Mouse (Mus musculus): ENCODE data around the gene Cdrt4.
A peak's percentile ranks its signal among the peaks of the same experiment; 100 is the strongest.

Cdrt4 gene

GRCm38 (mm10) chr11:62995755-62996521 lies 44.9 kb downstream of the Cdrt4 start:
- DNase-seq (ENCODE audit: low spot score in 2 of 2), result no peak

GRCm38 (mm10) chr11:62996522-62996898 lies 45.5 kb downstream of the Cdrt4 start:
- no peak for DNase-seq (ENCODE audit: low spot score in 2 of 2)

GRCm38 (mm10) chr11:62997039-62997717 lies 46.2 kb downstream of the Cdrt4 start:
- peak in 1 of 2 experiments; percentile 12 for DNase-seq (ENCODE audit: low spot score in 2 of 2)

GRCm38 (mm10) chr11:62997718-62998281 lies 46.8 kb downstream of the Cdrt4 start:
- peak; percentile 45 to 50 for DNase-seq (ENCODE audit: low spot score in 2 of 2)

GRCm38 (mm10) chr11:63000126-63000525 lies 49.1 kb downstream of the Cdrt4 start:
- no peak for DNase-seq (ENCODE audit: low spot score in 2 of 2)

GRCm38 (mm10) chr11:63004617-63005016 lies 53.6 kb downstream of the Cdrt4 start:
- no peak for DNase-seq (ENCODE audit: low spot score in 2 of 2)

- no peak for DNase-seq (ENCODE audit: low spot score in 2 of 2)
Observed at GRCm38 (mm10) chr11:63007376-63007775, 56.4 kb downstream of the Cdrt4 start.

GRCm38 (mm10) chr11:63008004-63008403 lies 57.0 kb downstream of the Cdrt4 start:
- no peak for DNase-seq (ENCODE audit: low spot score in 2 of 2)

- DNase-seq (ENCODE audit: low spot score in 2 of 2), result no peak
Observed at GRCm38 (mm10) chr11:63009761-63010160, 58.8 kb downstream of the Cdrt4 start.

- DNase-seq (ENCODE audit: low spot score in 2 of 2), result no peak
Observed at GRCm38 (mm10) chr11:63017327-63018082, 66.5 kb downstream of the Cdrt4 start.

- no peak for DNase-seq (ENCODE audit: low spot score in 2 of 2)
Observed at GRCm38 (mm10) chr11:63018083-63018622, 67.2 kb downstream of the Cdrt4 start.

GRCm38 (mm10) chr11:63020633-63021032 lies 69.6 kb downstream of the Cdrt4 start:
- DNase-seq (ENCODE audit: low spot score in 2 of 2), result no peak

- no peak for DNase-seq (ENCODE audit: low spot score in 2 of 2)
Observed at GRCm38 (mm10) chr11:63021141-63021806, 70.3 kb downstream of the Cdrt4 start.

- peak in 1 of 2 experiments; percentile 52 for DNase-seq (ENCODE audit: low spot score in 2 of 2)
Observed at GRCm38 (mm10) chr11:63023461-63023860, 72.5 kb downstream of the Cdrt4 start.

- DNase-seq (ENCODE audit: low spot score in 2 of 2), result no peak
Observed at GRCm38 (mm10) chr11:63024136-63024535, 73.1 kb downstream of the Cdrt4 start.

- DNase-seq (ENCODE audit: low spot score in 2 of 2), result peak in 1 of 2 experiments; percentile 52
Observed at GRCm38 (mm10) chr11:63025476-63025875, 74.5 kb downstream of the Cdrt4 start.

GRCm38 (mm10) chr11:63026651-63027141 lies 75.7 kb downstream of the Cdrt4 start:
- peak; percentile 33 to 77 for DNase-seq (ENCODE audit: low spot score in 2 of 2)

- DNase-seq (ENCODE audit: low spot score in 2 of 2), result no peak
Observed at GRCm38 (mm10) chr11:63028131-63028530, 77.1 kb downstream of the Cdrt4 start.

GRCm38 (mm10) chr11:63029148-63029714 lies 78.2 kb downstream of the Cdrt4 start:
- no peak for DNase-seq (ENCODE audit: low spot score in 2 of 2)

- no peak for DNase-seq (ENCODE audit: low spot score in 2 of 2)
Observed at GRCm38 (mm10) chr11:63029721-63030120, 78.7 kb downstream of the Cdrt4 start.
